Mouse (Mus musculus): ENCODE measurements around the gene Siglecg. TPM values are rescaled to one million over a fixed set of nuclear protein-coding genes. Genes with fewer than 3 reads are reported as not detected.

The Siglecg gene
- polyA plus RNA-seq (2015; fragmentation: Nextera tagmentation; extraction: Ambion mirVana) = 0.07 and 0.08 TPM in 2 replicates

GRCm38 (mm10) chr7:43408131-43408553, at the start of gene Siglecg:
TSS of gene Siglecg (plus strand) at chr7:43408204.
- WGBS = 69% methylated on average over 4 of the region's 4 CpGs

DNA sequence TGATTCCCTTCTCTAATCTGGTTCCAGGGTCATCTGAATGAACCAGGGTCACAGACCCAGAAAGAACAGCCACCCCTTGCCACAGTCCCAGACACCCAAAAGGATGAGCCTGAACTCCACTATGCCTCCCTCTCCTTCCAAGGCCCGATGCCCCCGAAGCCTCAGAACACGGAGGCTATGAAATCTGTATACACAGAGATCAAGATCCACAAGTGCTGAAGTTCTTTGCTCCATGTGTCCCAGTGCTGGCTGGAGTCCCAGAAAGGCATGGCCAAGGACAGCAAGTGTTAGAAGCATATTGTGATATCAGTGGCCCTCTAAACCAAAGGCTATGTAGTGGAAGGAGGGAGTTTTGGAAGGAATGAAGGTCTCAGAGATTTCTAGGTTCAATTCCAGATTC, 49.4 kb upstream of the Siglecg start:
- WGBS = 86% methylated on average over 3 of the region's 3 CpGs
- H3K27me3 ChIP-seq (replicated peaks; ENCODE audit: control insufficient read depth, insufficient read depth, low read length) = no peaks in the 10 kb centered on the region
- H3K4me3 ChIP-seq (ENCODE audit: low read depth, low read length) = no peak overlapping the region
- H3K27ac ChIP-seq (ENCODE audit: low read depth, low read length) = no peak overlapping the region
- no peak overlapping the region for H3K4me2 ChIP-seq (replicated peaks; ENCODE audit: low read depth)
- H3K9me3 ChIP-seq (ENCODE audit: control insufficient read depth) = no peaks in the 10 kb centered on the region
- no peak for ATAC-seq
- no peak for TF ChIP-seq CTCF (IDR thresholded peaks at IDR 0.05; ENCODE audit: low read depth)
- no peak overlapping the region for H3K9ac ChIP-seq (ENCODE audit: low read depth, low read length)
- H3K4me1 ChIP-seq (replicated peaks; ENCODE audit: control insufficient read depth, insufficient read depth, low read length) = no peaks in the 10 kb centered on the region
- no peaks in the 10 kb centered on the region for H3K36me3 ChIP-seq (ENCODE audit: control insufficient read depth, insufficient read depth)

More at GRCm38 (mm10) chr7:43408131-43408553, at the start of gene Siglecg:
- Histone ChIP-seq H3K9ac (ENCODE audit: low read depth, low read length) (no peak within 1 kb of the TSS), H3K27me3 (replicated peaks; ENCODE audit: control insufficient read depth, insufficient read depth, low read length) (no peaks in the 10 kb centered on the region), H3K4me3 (ENCODE audit: low read depth, low read length) (no peak within 1 kb of the TSS), H3K9me3 (ENCODE audit: control insufficient read depth) (no peaks in the 10 kb centered on the region), H3K36me3 (ENCODE audit: control insufficient read depth, insufficient read depth) (no peaks in the 10 kb centered on the region), H3K4me1 (replicated peaks; ENCODE audit: control insufficient read depth, insufficient read depth, low read length) (no peaks in the 10 kb centered on the region), H3K27ac (ENCODE audit: low read depth, low read length) (no peak within 1 kb of the TSS), H3K4me2 (replicated peaks; ENCODE audit: low read depth) (no peak within 1 kb of the TSS)
- ATAC-seq = no peak
- TF ChIP-seq CTCF (IDR thresholded peaks at IDR 0.05; ENCODE audit: low read depth) = no peak

DNA sequence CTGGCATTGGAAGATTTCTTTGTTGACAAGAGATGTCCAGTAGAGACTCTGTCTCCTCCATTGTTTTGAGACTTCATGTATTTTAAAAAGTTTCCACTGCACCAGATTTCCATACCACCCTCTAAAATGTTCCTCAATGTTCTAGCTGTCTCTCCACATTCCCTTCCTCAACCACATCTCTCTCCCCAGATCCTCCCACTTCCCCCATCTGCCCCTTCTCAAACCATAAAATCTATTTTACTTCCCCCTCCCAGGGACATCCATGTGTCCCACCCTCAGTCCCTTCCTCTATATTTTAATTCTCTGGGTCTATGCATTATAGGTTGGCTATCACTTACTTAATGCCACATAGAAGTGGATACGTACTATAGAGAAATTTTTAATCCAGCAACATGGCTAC, 46.6 kb upstream of the Siglecg start:
- Histone ChIP-seq H3K36me3 (ENCODE audit: control insufficient read depth, insufficient read depth) (no peaks in the 10 kb centered on the region), H3K4me1 (replicated peaks; ENCODE audit: control insufficient read depth, insufficient read depth, low read length) (no peaks in the 10 kb centered on the region), H3K9ac (ENCODE audit: low read depth, low read length) (no peak overlapping the region), H3K4me2 (replicated peaks; ENCODE audit: low read depth) (no peak overlapping the region), H3K4me3 (ENCODE audit: low read depth, low read length) (no peak overlapping the region), H3K27me3 (replicated peaks; ENCODE audit: control insufficient read depth, insufficient read depth, low read length) (no peaks in the 10 kb centered on the region), H3K9me3 (ENCODE audit: control insufficient read depth) (no peaks in the 10 kb centered on the region), H3K27ac (ENCODE audit: low read depth, low read length) (no peak overlapping the region)
- ATAC-seq = no peak
- 88% methylated on average over 1 of the region's 1 CpGs for WGBS
- no peak for TF ChIP-seq CTCF (IDR thresholded peaks at IDR 0.05; ENCODE audit: low read depth)

GRCm38 (mm10) chr7:43362021-43362420, 46.0 kb upstream of the Siglecg start:
- Histone ChIP-seq H3K27me3 (replicated peaks; ENCODE audit: control insufficient read depth, insufficient read depth, low read length) (no peaks in the 10 kb centered on the region), H3K36me3 (ENCODE audit: control insufficient read depth, insufficient read depth) (no peaks in the 10 kb centered on the region), H3K4me1 (replicated peaks; ENCODE audit: control insufficient read depth, insufficient read depth, low read length) (no peaks in the 10 kb centered on the region), H3K27ac (ENCODE audit: low read depth, low read length) (no peak overlapping the region), H3K4me2 (replicated peaks; ENCODE audit: low read depth) (no peak overlapping the region), H3K9ac (ENCODE audit: low read depth, low read length) (no peak overlapping the region), H3K4me3 (ENCODE audit: low read depth, low read length) (no peak overlapping the region), H3K9me3 (ENCODE audit: control insufficient read depth) (no peaks in the 10 kb centered on the region)
- ATAC-seq = no peak
- 50% methylated on average over 4 of the region's 4 CpGs for WGBS
- no peak for TF ChIP-seq CTCF (IDR thresholded peaks at IDR 0.05; ENCODE audit: low read depth)

GRCm38 (mm10) chr7:43378226-43378625, 29.8 kb upstream of the Siglecg start:
- no peak for ATAC-seq
- Histone ChIP-seq H3K4me1 (replicated peaks; ENCODE audit: control insufficient read depth, insufficient read depth, low read length) (no peaks in the 10 kb centered on the region), H3K4me2 (replicated peaks; ENCODE audit: low read depth) (no peak overlapping the region), H3K36me3 (ENCODE audit: control insufficient read depth, insufficient read depth) (no peaks in the 10 kb centered on the region), H3K9ac (ENCODE audit: low read depth, low read length) (no peak overlapping the region), H3K9me3 (ENCODE audit: control insufficient read depth) (no peaks in the 10 kb centered on the region), H3K4me3 (ENCODE audit: low read depth, low read length) (no peak overlapping the region), H3K27me3 (replicated peaks; ENCODE audit: control insufficient read depth, insufficient read depth, low read length) (no peaks in the 10 kb centered on the region), H3K27ac (ENCODE audit: low read depth, low read length) (no peak overlapping the region)
- peak; percentile 79 for TF ChIP-seq CTCF (IDR thresholded peaks at IDR 0.05; ENCODE audit: low read depth)
- 13% methylated on average over 5 of the region's 5 CpGs for WGBS

DNA sequence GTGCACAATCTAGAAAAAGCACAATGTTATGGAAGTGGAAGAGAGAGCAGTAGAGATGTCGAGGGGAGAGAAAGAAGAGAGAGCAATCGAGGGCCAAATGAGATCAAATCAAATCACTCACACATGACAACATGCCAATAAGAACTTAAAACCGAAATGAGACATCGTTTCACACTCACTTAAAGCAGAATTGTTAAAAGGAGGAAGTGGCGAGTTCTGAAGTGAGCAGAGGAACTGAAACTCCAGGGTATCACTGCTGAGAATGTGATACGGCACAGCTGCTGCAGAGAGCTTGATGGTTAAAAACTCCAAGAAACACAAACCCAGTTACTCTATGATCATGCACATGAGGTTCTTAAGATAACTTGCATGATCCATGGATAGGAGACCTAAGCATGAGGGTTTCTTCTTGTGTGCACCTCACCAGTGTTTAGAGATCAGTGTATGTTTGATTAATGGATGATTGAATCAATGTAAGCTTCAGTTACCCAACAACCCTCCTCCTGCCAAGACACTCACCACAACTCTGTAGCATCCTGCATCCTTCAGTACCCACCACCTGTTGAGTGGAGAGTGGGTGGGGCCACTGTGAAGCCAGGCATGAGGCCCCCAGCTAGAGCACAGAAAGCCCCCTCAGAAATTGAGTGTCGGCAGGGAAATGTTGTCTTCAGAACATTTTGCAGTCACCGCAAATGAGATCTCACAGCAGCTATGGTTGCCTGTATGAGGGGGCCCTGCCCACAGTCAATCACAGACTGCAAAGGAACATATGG, 15.5 kb upstream of the Siglecg start:
- no peak for ATAC-seq
- Histone ChIP-seq H3K4me2 (replicated peaks; ENCODE audit: low read depth) (no peak overlapping the region), H3K9me3 (ENCODE audit: control insufficient read depth) (no peaks in the 10 kb centered on the region), H3K36me3 (ENCODE audit: control insufficient read depth, insufficient read depth) (no peaks in the 10 kb centered on the region), H3K27ac (ENCODE audit: low read depth, low read length) (no peak overlapping the region), H3K4me1 (replicated peaks; ENCODE audit: control insufficient read depth, insufficient read depth, low read length) (no peaks in the 10 kb centered on the region), H3K4me3 (ENCODE audit: low read depth, low read length) (no peak overlapping the region), H3K27me3 (replicated peaks; ENCODE audit: control insufficient read depth, insufficient read depth, low read length) (no peaks in the 10 kb centered on the region), H3K9ac (ENCODE audit: low read depth, low read length) (no peak overlapping the region)
- TF ChIP-seq CTCF (IDR thresholded peaks at IDR 0.05; ENCODE audit: low read depth) = no peak
- 75% methylated on average over 8 of the region's 8 CpGs for WGBS

Data from intestine, postnatal 0 days (tissue).